Mouse (Mus musculus): ENCODE data around the gene Fyn.

GRCm38 (mm10) chr10:39443947-39444346 lies 75.3 kb downstream of the Fyn start:
- TF ChIP-seq CTCF (IDR thresholded peaks at IDR 0.05; ENCODE audit: low read depth) (peak; percentile 39), EP300 (IDR thresholded peaks at IDR 0.05; ENCODE audit: low read depth) (no peak)
